Mouse (Mus musculus) bone marrow, adult 2 months (tissue): ENCODE data around the gene Cyb561.

ENCODE experiments used
- CTCF ChIP-seq: fragments of 200-500 bp; IDR thresholded peaks from 2 replicates; pipeline ENCODE4 v1.5.1; 2011; ENCODE audit warnings: low read length, control low read depth; ENCODE audit not compliant: control insufficient read depth, insufficient read depth
- POLR2A ChIP-seq: fragments of 200-500 bp; IDR thresholded peaks from 2 replicates; pipeline ENCODE4 v1.6.1; 2011; ENCODE audit warnings: low read depth, mild to moderate bottlenecking, control low read depth, low read length, borderline replicate concordance; ENCODE audit not compliant: control insufficient read depth

- no peak for TF ChIP-seq CTCF
- no peak for TF ChIP-seq POLR2A
These were observed 1.5 kb downstream of the Cyb561 start for GRCm38 (mm10) chr11:105951601-105952044.
